Mouse (Mus musculus) frontal cortex, postnatal 25 days (tissue): Measurements from ENCODE around the gene Nudt6.

Source experiments
- DNase-seq, 2 experiments: peaks; one replicate each; pipeline ENCODE4 v3.0.0; 2022; ENCODE audit warnings: low spot score in 2 of 2

Nudt6 gene

DNA sequence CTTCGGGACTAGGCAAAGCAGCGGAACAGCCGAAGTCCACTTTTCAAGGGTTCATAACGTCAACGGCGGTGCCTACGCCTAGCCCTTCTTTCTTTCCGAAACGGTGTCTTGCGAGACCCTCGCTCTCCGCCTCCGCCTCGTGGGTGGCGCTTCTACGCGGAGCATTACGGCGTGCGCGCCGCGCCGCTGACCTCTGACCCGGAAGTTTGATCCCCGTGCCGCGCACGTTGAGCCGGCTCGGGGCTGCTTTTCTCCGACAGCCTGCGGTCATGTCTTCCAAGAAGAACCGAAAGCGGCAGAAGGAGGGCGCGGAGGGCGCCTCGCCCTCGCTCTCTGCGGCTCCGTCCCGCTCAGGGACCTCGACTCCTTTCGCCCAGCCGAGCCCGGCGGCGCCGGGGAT lies at the start of gene Nudt6:
Gene Nudt6, minus strand, starts transcription at position 140 of the 400 bp plus-strand sequence.
- peak; percentile 81 to 85 for DNase-seq

DNA sequence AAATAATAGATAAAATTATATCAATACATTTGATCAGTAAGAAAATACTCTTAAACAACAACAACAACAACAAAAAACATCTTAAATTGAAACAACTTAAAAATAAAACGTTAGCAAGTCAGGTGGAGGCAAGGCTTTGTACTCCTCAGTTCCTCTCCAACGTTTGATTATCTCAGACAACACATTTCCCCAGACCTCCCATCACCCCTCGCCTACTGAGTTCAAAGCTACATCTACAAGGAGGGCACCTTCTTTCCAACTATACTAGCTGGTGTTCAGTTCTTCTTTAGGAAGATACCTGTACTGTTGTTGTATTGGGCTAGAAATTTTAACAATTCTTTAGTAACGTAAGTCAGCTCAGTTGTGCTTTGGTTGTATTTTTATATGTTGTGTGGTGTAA lies 49.3 kb upstream of the Nudt6 start:
- no peak for DNase-seq

- no peak for DNase-seq
Measured at GRCm38 (mm10) chr3:37468170-37468569, 48.2 kb upstream of the Nudt6 start.

GRCm38 (mm10) chr3:37455992-37456391 lies 36.0 kb upstream of the Nudt6 start:
- no peak for DNase-seq

DNA sequence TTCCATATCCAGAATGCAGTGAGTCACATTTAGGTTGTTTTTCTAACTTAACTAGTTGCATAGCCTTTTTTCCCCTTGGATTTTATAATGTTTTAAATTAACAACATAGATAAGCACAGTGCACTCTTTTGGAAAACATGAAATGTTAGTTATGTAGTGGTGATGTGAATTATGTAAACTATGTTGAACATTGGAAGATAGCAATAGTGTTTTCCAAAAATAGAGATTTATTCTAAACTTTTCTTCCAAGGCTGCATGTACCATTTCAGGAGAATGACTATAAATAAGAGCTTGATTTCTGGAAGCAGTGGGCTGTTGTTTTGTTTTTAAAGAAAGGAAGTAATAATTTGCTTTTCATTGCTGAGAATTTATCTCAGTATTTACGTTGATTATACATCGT lies 23.4 kb upstream of the Nudt6 start:
- DNase-seq = no peak

- no peak for DNase-seq
Measured at GRCm38 (mm10) chr3:37439770-37440169, 19.8 kb upstream of the Nudt6 start.

- DNase-seq = no peak
Measured at GRCm38 (mm10) chr3:37430359-37430758, 10.3 kb upstream of the Nudt6 start.

DNA sequence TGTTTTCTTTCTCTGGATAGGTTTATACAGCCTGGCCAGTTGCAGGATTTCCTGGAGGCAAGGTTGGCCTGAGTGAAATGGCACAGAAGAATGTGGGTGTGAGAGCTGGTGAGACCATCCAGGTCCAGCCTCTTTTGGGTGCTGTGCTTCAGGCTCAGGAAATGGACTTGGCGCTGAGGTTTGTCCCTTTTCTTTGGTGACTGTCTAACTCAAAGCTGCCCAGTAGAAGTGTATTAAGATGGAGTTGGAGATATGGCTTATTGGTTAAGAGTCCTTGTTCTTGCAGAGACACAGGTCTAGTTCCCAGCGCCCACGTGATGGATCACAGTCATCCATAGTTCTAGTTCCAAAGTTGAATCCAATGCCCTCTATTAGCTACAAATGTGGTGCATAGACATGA lies 6.1 kb upstream of the Nudt6 start:
- DNase-seq = no peak

GRCm38 (mm10) chr3:37421179-37421578 lies 1.2 kb upstream of the Nudt6 start:
- DNase-seq = no peak

DNA sequence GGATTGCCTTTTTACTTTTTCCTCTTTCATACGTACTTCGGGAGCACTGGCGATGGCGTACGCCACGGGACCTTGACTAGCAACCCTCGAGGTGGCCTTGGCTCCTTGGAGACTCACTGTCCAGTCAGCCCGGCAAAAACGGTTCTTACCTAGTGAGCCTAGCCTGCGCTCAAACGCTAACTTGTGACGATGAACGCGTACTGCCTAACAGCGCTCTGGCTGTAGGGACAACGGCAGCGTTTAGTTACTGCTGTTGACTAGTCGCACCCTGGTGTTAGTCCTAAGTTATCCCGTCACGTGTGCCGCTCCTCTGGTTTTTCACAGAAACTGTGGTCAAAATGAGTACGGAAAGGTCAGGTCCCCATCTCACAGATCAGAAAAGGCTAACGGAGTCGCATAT lies 630 bp upstream of the Nudt6 start:
- peak; percentile 12 to 20 for DNase-seq

GRCm38 (mm10) chr3:37419458-37419991 lies 486 bp downstream of the Nudt6 start, which contains the start of gene Spata5:
Spata5 (plus strand) TSS chr3:37419896.
- DNase-seq = peak; percentile 78 to 87

- peak in 1 of 2 experiments; percentile 67 for DNase-seq
Measured at GRCm38 (mm10) chr3:37418961-37419457, 1.0 kb downstream of the Nudt6 start.

DNA sequence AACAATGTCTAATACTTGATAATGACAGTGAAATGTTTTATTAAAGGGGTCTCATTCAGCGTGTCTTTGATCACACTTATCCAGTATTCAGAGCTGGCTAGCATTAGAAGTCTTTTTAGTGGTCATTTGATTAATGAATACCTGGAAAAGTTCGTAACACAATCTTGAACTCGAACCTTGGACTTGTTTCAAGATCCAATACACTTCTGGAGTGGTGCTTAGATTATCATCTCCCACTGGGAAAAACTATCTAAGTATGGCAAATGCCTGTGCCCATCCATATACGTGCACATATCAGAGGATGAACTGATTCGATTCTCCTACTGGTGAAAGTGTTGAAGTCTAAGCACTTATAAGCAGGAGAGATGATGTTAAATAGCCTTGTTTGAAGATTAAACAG lies 1.7 kb downstream of the Nudt6 start:
- DNase-seq = no peak

GRCm38 (mm10) chr3:37414413-37414960 lies 5.5 kb downstream of the Nudt6 start:
- DNase-seq = peak; percentile 83 to 84

- no peak for DNase-seq
Measured at GRCm38 (mm10) chr3:37413446-37413845, 6.6 kb downstream of the Nudt6 start.

DNA sequence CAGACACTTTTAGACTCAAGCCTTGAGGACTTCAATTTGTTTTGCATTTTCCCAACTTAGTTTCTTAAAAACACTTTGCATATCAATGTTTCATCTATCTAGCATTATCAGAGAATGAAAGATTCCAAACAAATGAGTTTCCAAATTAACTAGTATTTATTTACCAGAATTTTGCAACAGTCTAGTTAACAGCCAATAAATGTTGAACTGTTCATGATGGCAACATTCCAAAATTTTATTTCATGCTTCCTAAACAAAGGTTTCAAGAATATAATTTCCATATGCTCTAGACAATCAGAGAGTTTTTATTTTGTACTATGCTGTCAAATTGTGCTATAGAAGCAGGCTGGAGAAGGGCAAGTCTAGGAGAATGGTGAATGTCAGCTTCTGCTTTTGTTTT lies 12.4 kb downstream of the Nudt6 start:
- DNase-seq = no peak

DNA sequence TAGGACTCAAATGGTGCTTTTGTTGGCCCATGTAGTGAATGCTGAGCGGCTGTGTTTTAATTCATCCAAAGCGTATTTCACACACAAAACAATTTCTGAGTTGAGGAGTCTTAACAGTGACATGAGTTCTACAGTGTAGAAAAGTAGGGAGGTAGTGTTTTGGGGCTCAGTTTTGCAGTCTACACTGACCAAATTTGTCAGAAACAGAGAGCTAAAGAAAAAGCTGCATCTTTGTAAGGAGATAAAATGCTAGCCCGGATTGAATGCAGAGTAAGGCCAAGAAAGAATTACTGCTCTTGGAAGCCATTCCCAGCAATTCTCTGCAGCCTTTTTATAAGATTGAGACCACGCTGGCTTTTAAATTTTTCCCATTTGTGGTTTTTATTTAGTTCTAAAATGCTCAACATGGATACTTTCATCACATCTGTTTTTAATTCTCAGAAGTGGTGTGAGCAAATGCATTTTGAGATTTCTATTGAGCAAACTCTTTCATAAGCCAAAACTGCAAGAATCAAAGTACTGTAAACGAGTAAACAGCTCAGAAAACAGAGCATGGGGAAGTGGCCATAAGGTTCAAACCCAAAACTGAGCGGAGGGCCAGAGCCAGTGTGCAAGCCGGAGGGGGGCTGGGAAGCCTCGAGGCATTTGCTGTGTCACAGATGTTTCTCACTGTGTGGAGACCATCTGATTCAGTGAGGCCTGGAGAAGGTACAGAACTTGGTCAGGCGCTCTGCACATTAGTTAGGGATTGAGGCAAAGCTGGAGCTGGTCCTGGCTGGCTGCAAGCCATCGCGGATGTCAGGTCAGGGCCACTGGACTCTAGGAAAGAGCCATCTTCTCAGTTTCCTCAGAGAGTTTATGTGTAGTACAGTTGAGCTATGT lies 18.0 kb downstream of the Nudt6 start:
- no peak for DNase-seq

DNA sequence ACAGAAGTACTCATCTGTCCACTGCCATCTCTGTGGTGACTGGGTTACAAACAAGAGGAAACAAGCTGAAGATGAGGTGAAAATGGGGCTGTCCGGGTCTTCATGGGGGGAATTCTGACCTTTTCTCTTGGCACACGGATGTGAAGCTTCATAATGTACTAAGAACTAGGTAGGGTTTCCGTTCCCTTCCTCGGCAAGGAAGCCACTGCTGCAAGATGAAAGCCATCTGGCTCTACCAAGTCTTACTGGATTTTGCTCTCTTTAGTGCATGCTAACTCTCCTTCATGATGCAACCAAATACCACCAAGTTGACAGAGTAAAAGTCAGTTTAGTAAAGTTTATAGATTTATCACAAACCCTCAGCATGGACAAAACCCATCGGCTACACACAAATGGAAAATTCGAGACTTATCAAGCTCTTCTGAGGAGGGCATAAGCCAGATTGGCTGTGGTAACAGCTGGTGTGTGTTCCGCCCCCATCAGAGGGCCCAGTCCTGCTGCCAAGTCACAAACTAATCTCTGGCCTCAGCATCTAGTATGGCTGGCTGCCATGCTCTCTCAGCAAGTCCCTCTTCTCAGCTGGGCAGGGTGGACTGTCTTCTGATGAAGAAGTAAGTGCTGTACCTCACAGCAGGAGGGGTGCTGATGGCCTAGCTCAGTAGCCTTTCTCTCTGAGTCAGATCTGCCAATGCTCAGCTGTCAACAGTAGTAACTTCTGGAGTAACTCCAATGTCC lies 21.2 kb downstream of the Nudt6 start:
- no peak for DNase-seq

DNA sequence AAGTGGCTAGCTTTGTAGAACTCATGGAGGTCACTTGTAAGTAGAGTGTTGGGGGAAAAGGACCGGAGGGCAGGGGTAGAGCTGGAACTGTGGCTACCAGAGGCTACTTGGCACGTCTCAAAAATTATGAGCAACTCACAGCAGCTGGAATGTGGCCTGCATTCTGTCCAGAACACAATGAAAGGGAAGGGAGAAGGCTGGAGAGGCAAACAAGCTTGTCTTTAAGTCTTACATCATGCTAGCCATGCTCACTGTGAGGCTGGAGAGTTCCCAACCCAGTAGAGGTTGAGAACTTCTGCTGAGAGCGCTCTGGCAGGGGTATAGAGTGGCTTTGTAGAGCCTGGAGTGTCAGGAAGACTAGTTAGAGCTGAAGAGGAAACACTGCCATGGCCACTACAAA lies 22.4 kb downstream of the Nudt6 start:
- no peak for DNase-seq

GRCm38 (mm10) chr3:37396930-37397608 lies 22.9 kb downstream of the Nudt6 start:
- DNase-seq = no peak

DNA sequence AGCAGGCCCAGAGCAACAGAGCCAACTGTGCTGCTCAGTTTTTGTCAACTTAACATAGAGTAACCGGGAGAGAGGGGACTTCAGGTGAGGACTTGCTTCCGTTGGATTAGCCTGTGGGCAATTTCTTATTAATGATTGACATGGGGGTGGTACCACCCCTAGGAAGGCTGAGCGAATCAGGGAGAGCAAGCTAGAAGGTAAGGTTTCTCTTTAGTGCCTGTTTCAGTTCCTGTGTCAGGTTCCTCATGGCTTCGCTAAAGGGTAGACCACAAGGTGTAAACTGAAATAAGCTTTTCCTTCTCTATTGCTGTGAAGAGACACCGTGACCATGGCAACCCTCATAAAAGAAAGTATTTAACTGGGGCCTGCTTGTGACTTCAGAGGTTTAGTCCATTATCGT lies 32.7 kb downstream of the Nudt6 start:
- no peak for DNase-seq
